Mouse (Mus musculus) bone marrow macrophage, adult 2 months (primary cell): ENCODE results near the gene Net1.

ENCODE experiments used
- CTCF ChIP-seq: IDR thresholded peaks from 2 replicates; pipeline ENCODE4 v1.5.1; 2012; ENCODE audit warnings: low read depth, mild to moderate bottlenecking, low read length, moderate library complexity
- POLR2A ChIP-seq: IDR thresholded peaks from 2 replicates; pipeline ENCODE4 v1.6.1; 2012; ENCODE audit warnings: mild to moderate bottlenecking, low read depth, low read length, borderline replicate concordance

GRCm38 (mm10) chr13:3876448-3876847, 41.6 kb downstream of the Net1 start:
- TF ChIP-seq CTCF, result no peak
- no peak for TF ChIP-seq POLR2A
